Mouse (Mus musculus): ENCODE data around the gene 9330161L09Rik. TPM values are rescaled to one million over a fixed set of nuclear protein-coding genes. Genes with fewer than 3 reads are reported as not detected.

The 9330161L09Rik gene
- polyA plus RNA-seq, 1 experiment from 2014 or later, result 0.29 TPM

- H3K9ac ChIP-seq (ENCODE audit: low read depth, low read length), result peak within 1 kb of the TSS; percentile 39; the same call in 1 of the 2 replicates
- peak within 1 kb of the TSS; percentile 30 for H3K4me3 ChIP-seq (ENCODE audit: low read depth, low read length)
- no peaks in the 10 kb centered on the region for H3K4me1 ChIP-seq (ENCODE audit: control insufficient read depth, insufficient read depth, low read length)
- H3K9me3 ChIP-seq (ENCODE audit: control insufficient read depth, low read length), result no peaks in the 10 kb centered on the region
- 48% methylated on average over 8 of the region's 8 CpGs for WGBS
- H3K27me3 ChIP-seq (replicated peaks; ENCODE audit: control insufficient read depth, insufficient read depth, low read length), result no peaks in the 10 kb centered on the region
- peak within 1 kb of the TSS; percentile 16; the same call in 1 of the 2 replicates for H3K27ac ChIP-seq (replicated peaks; ENCODE audit: low read depth, low read length)
- peak; percentile 96 for ATAC-seq (ENCODE audit: low read depth)
- peak within 1 kb of the TSS; percentile 49 for H3K4me2 ChIP-seq (ENCODE audit: low read depth, low read length)
- no peaks in the 10 kb centered on the region for H3K36me3 ChIP-seq (ENCODE audit: control insufficient read depth, insufficient read depth, low read length)
- peak; percentile 90 for DNase-seq (ENCODE audit: low spot score)
Observed at GRCm38 (mm10) chr12:103433986-103434731, 26.5 kb upstream of the 9330161L09Rik start, which contains the start of gene Ifi27. TSS of gene Ifi27 (plus strand) at chr12:103434211.

GRCm38 (mm10) chr12:103433430-103433829 is 25.8 kb upstream of the 9330161L09Rik start:
- no peaks in the 10 kb centered on the region for H3K36me3 ChIP-seq (ENCODE audit: control insufficient read depth, insufficient read depth, low read length)
- WGBS, result 76% methylated on average over 2 of the region's 2 CpGs

GRCm38 (mm10) chr12:103426710-103427109 is 19.1 kb upstream of the 9330161L09Rik start:
- DNase-seq (ENCODE audit: low spot score) (no peak), ATAC-seq (ENCODE audit: low read depth) (no peak)
- H3K4me3 ChIP-seq (ENCODE audit: low read depth, low read length), result no peak overlapping the region
- peaks cover 16% of the 10 kb centered on the region for H3K36me3 ChIP-seq (ENCODE audit: control insufficient read depth, insufficient read depth, low read length)
- H3K27me3 ChIP-seq (replicated peaks; ENCODE audit: control insufficient read depth, insufficient read depth, low read length), result no peaks in the 10 kb centered on the region
- H3K4me2 ChIP-seq (ENCODE audit: low read depth, low read length), result no peak overlapping the region
- H3K9ac ChIP-seq (ENCODE audit: low read depth, low read length), result no peak overlapping the region
- H3K9me3 ChIP-seq (ENCODE audit: control insufficient read depth, low read length), result no peaks in the 10 kb centered on the region
- whole genome bisulfite sequencing, result 88% methylated on average over 7 of the region's 7 CpGs
- peaks cover 16% of the 10 kb centered on the region for H3K4me1 ChIP-seq (ENCODE audit: control insufficient read depth, insufficient read depth, low read length)
- H3K27ac ChIP-seq (replicated peaks; ENCODE audit: low read depth, low read length), result no peak overlapping the region

More at GRCm38 (mm10) chr12:103433430-103433829, 25.8 kb upstream of the 9330161L09Rik start:
- DNase-seq (ENCODE audit: low spot score) (no peak), ATAC-seq (ENCODE audit: low read depth) (no peak)
- no peaks in the 10 kb centered on the region for H3K27me3 ChIP-seq (replicated peaks; ENCODE audit: control insufficient read depth, insufficient read depth, low read length)
- H3K9ac ChIP-seq (ENCODE audit: low read depth, low read length), result no peak overlapping the region
- H3K4me1 ChIP-seq (ENCODE audit: control insufficient read depth, insufficient read depth, low read length), result no peaks in the 10 kb centered on the region
- H3K4me3 ChIP-seq (ENCODE audit: low read depth, low read length), result no peak overlapping the region
- peak overlapping the region; percentile 16; the same call in 1 of the 2 replicates for H3K27ac ChIP-seq (replicated peaks; ENCODE audit: low read depth, low read length)
- no peaks in the 10 kb centered on the region for H3K9me3 ChIP-seq (ENCODE audit: control insufficient read depth, low read length)
- H3K4me2 ChIP-seq (ENCODE audit: low read depth, low read length), result no peak overlapping the region

GRCm38 (mm10) chr12:103425729-103426470 is 18.3 kb upstream of the 9330161L09Rik start, which contains the start of gene Ddx24:
TSS of gene Ddx24 (minus strand) at chr12:103425830.
- H3K36me3 ChIP-seq (ENCODE audit: control insufficient read depth, insufficient read depth, low read length), result peaks cover 16% of the 10 kb centered on the region
- H3K4me2 ChIP-seq (ENCODE audit: low read depth, low read length), result peak within 1 kb of the TSS; percentile 80
- no peaks in the 10 kb centered on the region for H3K9me3 ChIP-seq (ENCODE audit: control insufficient read depth, low read length)
- DNase-seq (ENCODE audit: low spot score) (peak; percentile 99), ATAC-seq (ENCODE audit: low read depth) (peak; percentile 100)
- 3% methylated on average over 15 of the region's 33 CpGs for WGBS
- peak within 1 kb of the TSS; percentile 79 for H3K4me3 ChIP-seq (ENCODE audit: low read depth, low read length)
- peak within 1 kb of the TSS; percentile 86 for H3K9ac ChIP-seq (ENCODE audit: low read depth, low read length)
- peak within 1 kb of the TSS; percentile 15; the same call in 1 of the 2 replicates for H3K27ac ChIP-seq (replicated peaks; ENCODE audit: low read depth, low read length)
- H3K4me1 ChIP-seq (ENCODE audit: control insufficient read depth, insufficient read depth, low read length), result peaks cover 24% of the 10 kb centered on the region
- no peaks in the 10 kb centered on the region for H3K27me3 ChIP-seq (replicated peaks; ENCODE audit: control insufficient read depth, insufficient read depth, low read length)

GRCm38 (mm10) chr12:103425016-103425728 is 17.6 kb upstream of the 9330161L09Rik start:
- H3K27ac ChIP-seq (replicated peaks; ENCODE audit: low read depth, low read length), result 0 out of 2 replicates have a peak overlapping the region, but pooled peaks have one; percentile 6

GRCm38 (mm10) chr12:103408144-103408543 is 524 bp upstream of the 9330161L09Rik start:
- no peak for ATAC-seq (ENCODE audit: low read depth)
- no peaks in the 10 kb centered on the region for H3K9me3 ChIP-seq (ENCODE audit: control insufficient read depth, low read length)
- H3K27me3 ChIP-seq (replicated peaks; ENCODE audit: control insufficient read depth, insufficient read depth, low read length), result no peaks in the 10 kb centered on the region
- H3K4me2 ChIP-seq (ENCODE audit: low read depth, low read length), result no peak overlapping the region
- peaks cover 95% of the 10 kb centered on the region for H3K36me3 ChIP-seq (ENCODE audit: control insufficient read depth, insufficient read depth, low read length)
- H3K27ac ChIP-seq (replicated peaks; ENCODE audit: low read depth, low read length), result no peak overlapping the region
- no peak overlapping the region for H3K4me3 ChIP-seq (ENCODE audit: low read depth, low read length)
- no peaks in the 10 kb centered on the region for H3K4me1 ChIP-seq (ENCODE audit: control insufficient read depth, insufficient read depth, low read length)
- no peak for DNase-seq (ENCODE audit: low spot score)
- 93% methylated on average over 10 of the region's 10 CpGs for WGBS
- no peak overlapping the region for H3K9ac ChIP-seq (ENCODE audit: low read depth, low read length)

More at GRCm38 (mm10) chr12:103425016-103425728, 17.6 kb upstream of the 9330161L09Rik start:
- peaks cover 16% of the 10 kb centered on the region for H3K36me3 ChIP-seq (ENCODE audit: control insufficient read depth, insufficient read depth, low read length)
- no peaks in the 10 kb centered on the region for H3K9me3 ChIP-seq (ENCODE audit: control insufficient read depth, low read length)
- ATAC-seq (ENCODE audit: low read depth) (no peak; the same call in 1 of the 2 replicates), DNase-seq (ENCODE audit: low spot score) (no peak)
- peak overlapping the region; percentile 86 for H3K9ac ChIP-seq (ENCODE audit: low read depth, low read length)
- WGBS, result 10% methylated on average over 29 of the region's 33 CpGs
- H3K4me3 ChIP-seq (ENCODE audit: low read depth, low read length), result peak overlapping the region; percentile 79
- H3K4me1 ChIP-seq (ENCODE audit: control insufficient read depth, insufficient read depth, low read length), result peaks cover 26% of the 10 kb centered on the region
- peak overlapping the region; percentile 80 for H3K4me2 ChIP-seq (ENCODE audit: low read depth, low read length)
- no peaks in the 10 kb centered on the region for H3K27me3 ChIP-seq (replicated peaks; ENCODE audit: control insufficient read depth, insufficient read depth, low read length)

GRCm38 (mm10) chr12:103404131-103404530 is 3.5 kb downstream of the 9330161L09Rik start:
- H3K9me3 ChIP-seq (ENCODE audit: control insufficient read depth, low read length), result no peaks in the 10 kb centered on the region
- peaks cover 62% of the 10 kb centered on the region for H3K36me3 ChIP-seq (ENCODE audit: control insufficient read depth, insufficient read depth, low read length)
- no peak overlapping the region for H3K9ac ChIP-seq (ENCODE audit: low read depth, low read length)
- H3K4me3 ChIP-seq (ENCODE audit: low read depth, low read length), result no peak overlapping the region
- WGBS, result 87% methylated on average over 18 of the region's 18 CpGs
- no peaks in the 10 kb centered on the region for H3K27me3 ChIP-seq (replicated peaks; ENCODE audit: control insufficient read depth, insufficient read depth, low read length)
- H3K4me2 ChIP-seq (ENCODE audit: low read depth, low read length), result no peak overlapping the region
- DNase-seq (ENCODE audit: low spot score) (no peak), ATAC-seq (ENCODE audit: low read depth) (no peak)
- no peaks in the 10 kb centered on the region for H3K4me1 ChIP-seq (ENCODE audit: control insufficient read depth, insufficient read depth, low read length)
- H3K27ac ChIP-seq (replicated peaks; ENCODE audit: low read depth, low read length), result no peak overlapping the region

- 59% methylated on average over 7 of the region's 7 CpGs for WGBS
Observed at GRCm38 (mm10) chr12:103396751-103397150, 10.9 kb downstream of the 9330161L09Rik start.

More at GRCm38 (mm10) chr12:103396751-103397150, 10.9 kb downstream of the 9330161L09Rik start:
- H3K36me3 ChIP-seq (ENCODE audit: control insufficient read depth, insufficient read depth, low read length), result no peaks in the 10 kb centered on the region
- H3K4me3 ChIP-seq (ENCODE audit: low read depth, low read length), result no peak overlapping the region
- H3K4me2 ChIP-seq (ENCODE audit: low read depth, low read length), result no peak overlapping the region
- H3K9ac ChIP-seq (ENCODE audit: low read depth, low read length), result no peak overlapping the region
- H3K9me3 ChIP-seq (ENCODE audit: control insufficient read depth, low read length), result no peaks in the 10 kb centered on the region
- no peaks in the 10 kb centered on the region for H3K27me3 ChIP-seq (replicated peaks; ENCODE audit: control insufficient read depth, insufficient read depth, low read length)
- ATAC-seq (ENCODE audit: low read depth) (peak; percentile 30; the same call in 1 of the 2 replicates), DNase-seq (ENCODE audit: low spot score) (peak; percentile 34)
- no peaks in the 10 kb centered on the region for H3K4me1 ChIP-seq (ENCODE audit: control insufficient read depth, insufficient read depth, low read length)
- H3K27ac ChIP-seq (replicated peaks; ENCODE audit: low read depth, low read length), result no peak overlapping the region
